Mouse (Mus musculus) ES-Bruce4 (cell line): ENCODE results near the gene Rdx. TPM values are rescaled to one million over a fixed set of nuclear protein-coding genes. Genes with fewer than 3 reads are reported as not detected.

Experiments used
- H3K27ac ChIP-seq: 2 replicates; pipeline ENCODE4 v1.5.1; 2012; ENCODE audit warnings: low read length, inconsistent platforms; ENCODE audit not compliant: insufficient read depth
- H3K27me3 ChIP-seq: 2 replicates; pipeline ENCODE4 v1.6.1; 2012; ENCODE audit warnings: mild to moderate bottlenecking, low read length, inconsistent platforms; ENCODE audit not compliant: control insufficient read depth, poor library complexity, insufficient read depth, severe bottlenecking
- H3K36me3 ChIP-seq: 2 replicates; pipeline ENCODE4 v1.6.1; 2012; ENCODE audit warnings: inconsistent platforms, mild to moderate bottlenecking, low read length, moderate library complexity; ENCODE audit not compliant: control insufficient read depth, poor library complexity, insufficient read depth, severe bottlenecking
- H3K4me1 ChIP-seq: one replicate; pipeline ENCODE4 v1.8.1; 2011; ENCODE audit warnings: low read length; ENCODE audit not compliant: control insufficient read depth, insufficient read depth
- H3K4me3 ChIP-seq: 2 replicates; pipeline ENCODE4 v1.5.1; 2011; ENCODE audit warnings: low read depth, mild to moderate bottlenecking, low read length
- H3K9ac ChIP-seq: 2 replicates; pipeline ENCODE4 v1.6.1; 2012; ENCODE audit warnings: low read depth, mild to moderate bottlenecking, inconsistent platforms; ENCODE audit not compliant: poor library complexity, severe bottlenecking
- H3K9me3 ChIP-seq: replicated peaks from 2 replicates; pipeline ENCODE4 v1.6.1; 2012; ENCODE audit warnings: mild to moderate bottlenecking, low read length, inconsistent platforms; ENCODE audit not compliant: control insufficient read depth, poor library complexity, insufficient read depth, severe bottlenecking
- CTCF ChIP-seq: IDR thresholded peaks from one replicate; pipeline ENCODE4 v1.8.1; 2011; ENCODE audit warnings: low read depth, low read length
- EP300 ChIP-seq: IDR thresholded peaks from 2 replicates; pipeline ENCODE4 v1.6.1; 2011; ENCODE audit warnings: low read depth, low read length; ENCODE audit not compliant: insufficient read depth
- POLR2A ChIP-seq: IDR thresholded peaks from one replicate; pipeline ENCODE4 v1.8.1; 2011; ENCODE audit warnings: low read length; ENCODE audit not compliant: insufficient read depth
- polyA plus RNA-seq: library from polyadenylated mRNA; stranded (reverse); fragments of >200 nt; gene quantifications from 2 replicates; pipeline ENCODE4 v1.2.4, GENCODE M21; 2011; ENCODE audit warnings: low read depth; ENCODE audit not compliant: missing spikeins, insufficient read depth, insufficient read length

Gene Rdx
- polyA plus RNA-seq, 1 experiment, result 157 TPM

- H3K4me3 ChIP-seq, result no peak overlapping the region
- no peaks in the 10 kb centered on the region for H3K9me3 ChIP-seq
- H3K9ac ChIP-seq, result no peak overlapping the region
- H3K4me1 ChIP-seq, result no peaks in the 10 kb centered on the region
- H3K36me3 ChIP-seq, result peaks cover 37% of the 10 kb centered on the region
- TF ChIP-seq EP300, result no peak
- no peak for TF ChIP-seq CTCF
- no peak for TF ChIP-seq POLR2A
- no peaks in the 10 kb centered on the region for H3K27me3 ChIP-seq
- no peak overlapping the region for H3K27ac ChIP-seq
These were observed 25.2 kb downstream of the Rdx start for GRCm38 (mm10) chr9:52072202-52072601.

- no peaks in the 10 kb centered on the region for H3K27me3 ChIP-seq
- H3K9me3 ChIP-seq, result no peaks in the 10 kb centered on the region
- H3K27ac ChIP-seq, result no peak overlapping the region
- TF ChIP-seq POLR2A, result no peak
- TF ChIP-seq CTCF, result no peak
- TF ChIP-seq EP300, result no peak
- H3K4me3 ChIP-seq, result no peak overlapping the region
- H3K4me1 ChIP-seq, result no peaks in the 10 kb centered on the region
- H3K9ac ChIP-seq, result no peak overlapping the region
- peaks cover 40% of the 10 kb centered on the region for H3K36me3 ChIP-seq
These were observed 29.1 kb downstream of the Rdx start for GRCm38 (mm10) chr9:52076089-52076488.

GRCm38 (mm10) chr9:52077692-52078091, 30.7 kb downstream of the Rdx start:
- H3K9me3 ChIP-seq, result no peaks in the 10 kb centered on the region
- TF ChIP-seq EP300, result no peak
- TF ChIP-seq POLR2A, result no peak
- TF ChIP-seq CTCF, result no peak
- H3K27me3 ChIP-seq, result no peaks in the 10 kb centered on the region
- H3K4me1 ChIP-seq, result no peaks in the 10 kb centered on the region
- no peak overlapping the region for H3K4me3 ChIP-seq
- peaks cover 42% of the 10 kb centered on the region for H3K36me3 ChIP-seq
- H3K27ac ChIP-seq, result no peak overlapping the region
- H3K9ac ChIP-seq, result no peak overlapping the region

- H3K9ac ChIP-seq, result no peak overlapping the region
- no peaks in the 10 kb centered on the region for H3K9me3 ChIP-seq
- no peak overlapping the region for H3K4me3 ChIP-seq
- TF ChIP-seq POLR2A (no peak), EP300 (no peak), CTCF (no peak)
- peaks cover 42% of the 10 kb centered on the region for H3K36me3 ChIP-seq
- H3K27ac ChIP-seq, result no peak overlapping the region
- H3K27me3 ChIP-seq, result no peaks in the 10 kb centered on the region
- H3K4me1 ChIP-seq, result no peaks in the 10 kb centered on the region
These were observed 35.0 kb downstream of the Rdx start for GRCm38 (mm10) chr9:52081979-52082378.

- Histone ChIP-seq H3K27me3 (no peaks in the 10 kb centered on the region), H3K9me3 (no peaks in the 10 kb centered on the region), H3K36me3 (peaks cover 46% of the 10 kb centered on the region), H3K9ac (no peak overlapping the region), H3K4me3 (no peak overlapping the region), H3K4me1 (no peaks in the 10 kb centered on the region), H3K27ac (no peak overlapping the region)
- TF ChIP-seq CTCF, result no peak
- no peak for TF ChIP-seq POLR2A
- TF ChIP-seq EP300, result no peak
These were observed 35.4 kb downstream of the Rdx start for GRCm38 (mm10) chr9:52082414-52082813.

- Histone ChIP-seq H3K27me3 (no peaks in the 10 kb centered on the region), H3K9ac (no peak overlapping the region), H3K27ac (no peak overlapping the region), H3K4me3 (no peak overlapping the region), H3K36me3 (peaks cover 15% of the 10 kb centered on the region), H3K4me1 (no peaks in the 10 kb centered on the region), H3K9me3 (no peaks in the 10 kb centered on the region)
- no peak for TF ChIP-seq CTCF
- TF ChIP-seq POLR2A, result no peak
- TF ChIP-seq EP300, result no peak
These were observed 44.8 kb downstream of the Rdx start for GRCm38 (mm10) chr9:52091752-52092151.
